Mouse (Mus musculus): ENCODE data around the gene Sema4c. TPM values are rescaled to one million over a fixed set of nuclear protein-coding genes. Genes with fewer than 3 reads are reported as not detected.

Gene Sema4c
- polyA plus RNA-seq, 1 experiment = 16.6 TPM

GRCm38 (mm10) chr1:36566425-36566824, 8.3 kb upstream of the Sema4c start:
- no peaks in the 10 kb centered on the region for H3K79me3 ChIP-seq (ENCODE audit: low read depth)
- H3K79me2 ChIP-seq (ENCODE audit: control insufficient read depth, insufficient read depth) = no peaks in the 10 kb centered on the region
- H3K27me3 ChIP-seq (ENCODE audit: control insufficient read depth, insufficient read depth, insufficient read length) = no peaks in the 10 kb centered on the region
- no peak overlapping the region for H3ac ChIP-seq (ENCODE audit: control insufficient read depth, insufficient read length, low read depth)
- H3K36me3 ChIP-seq (ENCODE audit: control insufficient read depth, insufficient read depth) = no peaks in the 10 kb centered on the region
- TF ChIP-seq USF1 (IDR thresholded peaks at IDR 0.05; ENCODE audit: low read depth) (no peak), MYOD1 (IDR thresholded peaks at IDR 0.05; ENCODE audit: control insufficient read depth, insufficient read length, low read depth) (no peak), MYOG (IDR thresholded peaks at IDR 0.05; ENCODE audit: control insufficient read depth, extremely low read depth, insufficient read length) (no peak), MAX (IDR thresholded peaks at IDR 0.05) (no peak), CEBPB (IDR thresholded peaks at IDR 0.05; ENCODE audit: low read depth) (no peak), CTCF (IDR thresholded peaks at IDR 0.05; ENCODE audit: control insufficient read depth, insufficient read depth, insufficient read length) (no peak)
- no peak overlapping the region for H3K4me3 ChIP-seq (ENCODE audit: insufficient read depth, poor library complexity, severe bottlenecking)

- TF ChIP-seq CEBPB (IDR thresholded peaks at IDR 0.05; ENCODE audit: low read depth) = no peak
- peak; percentile 74 for TF ChIP-seq MYOD1 (IDR thresholded peaks at IDR 0.05; ENCODE audit: control insufficient read depth, insufficient read length, low read depth)
- no peak for TF ChIP-seq MAX (IDR thresholded peaks at IDR 0.05)
- no peak for TF ChIP-seq FOSL1 (IDR thresholded peaks at IDR 0.05; ENCODE audit: insufficient read depth, low read length, poor library complexity, severe bottlenecking)
- no peak for TF ChIP-seq CTCF (IDR thresholded peaks at IDR 0.05; ENCODE audit: control insufficient read depth, insufficient read depth, insufficient read length)
- Histone ChIP-seq H3K4me3 (ENCODE audit: insufficient read depth, poor library complexity, severe bottlenecking) (no peak overlapping the region), H3K36me3 (ENCODE audit: control insufficient read depth, insufficient read depth) (no peaks in the 10 kb centered on the region), H3ac (ENCODE audit: control insufficient read depth, insufficient read length, low read depth) (no peak overlapping the region), H3K79me3 (ENCODE audit: low read depth) (no peaks in the 10 kb centered on the region), H3K27me3 (ENCODE audit: control insufficient read depth, insufficient read depth, insufficient read length) (no peaks in the 10 kb centered on the region), H3K79me2 (ENCODE audit: control insufficient read depth, insufficient read depth) (no peaks in the 10 kb centered on the region)
Measured at GRCm38 (mm10) chr1:36564101-36564500, 6.0 kb upstream of the Sema4c start.

DNA sequence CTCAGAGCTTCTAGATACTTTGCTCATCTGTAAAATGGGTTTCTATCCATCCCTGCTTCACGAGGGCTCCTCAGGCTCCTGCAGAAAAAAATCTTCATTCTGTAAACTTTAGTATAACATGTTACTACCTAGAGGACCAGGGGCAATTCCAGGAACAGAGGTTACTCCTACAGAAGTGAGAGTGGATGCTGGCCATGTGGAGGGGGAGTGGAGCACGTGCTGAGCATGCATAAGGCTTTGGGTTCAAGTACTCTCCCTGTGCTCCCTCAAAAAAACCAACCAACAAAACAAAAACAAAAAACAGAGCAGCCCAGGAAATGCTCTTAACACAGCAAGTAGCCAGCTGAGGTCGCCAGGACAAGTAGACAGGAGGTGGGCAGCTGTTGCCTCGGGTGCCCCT, 5.5 kb upstream of the Sema4c start:
- TF ChIP-seq USF1 (IDR thresholded peaks at IDR 0.05; ENCODE audit: low read depth) (no peak), MYOD1 (IDR thresholded peaks at IDR 0.05; ENCODE audit: control insufficient read depth, insufficient read length, low read depth) (no peak), CTCF (IDR thresholded peaks at IDR 0.05; ENCODE audit: control insufficient read depth, insufficient read depth, insufficient read length) (no peak), FOSL1 (IDR thresholded peaks at IDR 0.05; ENCODE audit: insufficient read depth, low read length, poor library complexity, severe bottlenecking) (no peak), CEBPB (IDR thresholded peaks at IDR 0.05; ENCODE audit: low read depth) (no peak), MYOG (IDR thresholded peaks at IDR 0.05; ENCODE audit: control insufficient read depth, extremely low read depth, insufficient read length) (no peak), MAX (IDR thresholded peaks at IDR 0.05) (no peak)

GRCm38 (mm10) chr1:36563197-36563596, 5.0 kb upstream of the Sema4c start:
- H3K4me3 ChIP-seq (ENCODE audit: insufficient read depth, poor library complexity, severe bottlenecking) = no peak overlapping the region
- H3K79me2 ChIP-seq (ENCODE audit: control insufficient read depth, insufficient read depth) = no peaks in the 10 kb centered on the region
- TF ChIP-seq FOSL1 (IDR thresholded peaks at IDR 0.05; ENCODE audit: insufficient read depth, low read length, poor library complexity, severe bottlenecking) (no peak), MYOD1 (IDR thresholded peaks at IDR 0.05; ENCODE audit: control insufficient read depth, insufficient read length, low read depth) (peak; percentile 74)
- no peaks in the 10 kb centered on the region for H3K27me3 ChIP-seq (ENCODE audit: control insufficient read depth, insufficient read depth, insufficient read length)
- no peaks in the 10 kb centered on the region for H3K36me3 ChIP-seq (ENCODE audit: control insufficient read depth, insufficient read depth)
- H3K79me3 ChIP-seq (ENCODE audit: low read depth) = no peaks in the 10 kb centered on the region
- peak overlapping the region; percentile 27 for H3ac ChIP-seq (ENCODE audit: control insufficient read depth, insufficient read length, low read depth)

More for the DNA sequence above, 5.5 kb upstream of the Sema4c start:
- Histone ChIP-seq H3K4me3 (ENCODE audit: insufficient read depth, poor library complexity, severe bottlenecking) (no peak overlapping the region), H3K36me3 (ENCODE audit: control insufficient read depth, insufficient read depth) (no peaks in the 10 kb centered on the region), H3K79me3 (ENCODE audit: low read depth) (no peaks in the 10 kb centered on the region), H3K27me3 (ENCODE audit: control insufficient read depth, insufficient read depth, insufficient read length) (no peaks in the 10 kb centered on the region), H3ac (ENCODE audit: control insufficient read depth, insufficient read length, low read depth) (no peak overlapping the region), H3K79me2 (ENCODE audit: control insufficient read depth, insufficient read depth) (no peaks in the 10 kb centered on the region)

- H3K79me3 ChIP-seq (ENCODE audit: low read depth) = no peaks in the 10 kb centered on the region
- no peaks in the 10 kb centered on the region for H3K79me2 ChIP-seq (ENCODE audit: control insufficient read depth, insufficient read depth)
- H3ac ChIP-seq (ENCODE audit: control insufficient read depth, insufficient read length, low read depth) = no peak overlapping the region
- H3K27me3 ChIP-seq (ENCODE audit: control insufficient read depth, insufficient read depth, insufficient read length) = no peaks in the 10 kb centered on the region
- no peaks in the 10 kb centered on the region for H3K36me3 ChIP-seq (ENCODE audit: control insufficient read depth, insufficient read depth)
- no peak overlapping the region for H3K4me3 ChIP-seq (ENCODE audit: insufficient read depth, poor library complexity, severe bottlenecking)
- TF ChIP-seq MYOD1 (IDR thresholded peaks at IDR 0.05; ENCODE audit: control insufficient read depth, insufficient read length, low read depth) = no peak
- no peak for TF ChIP-seq USF1 (IDR thresholded peaks at IDR 0.05; ENCODE audit: low read depth)
- TF ChIP-seq MYOG (IDR thresholded peaks at IDR 0.05; ENCODE audit: control insufficient read depth, extremely low read depth, insufficient read length) = no peak
- TF ChIP-seq FOSL1 (IDR thresholded peaks at IDR 0.05; ENCODE audit: insufficient read depth, low read length, poor library complexity, severe bottlenecking) = no peak
- no peak for TF ChIP-seq CTCF (IDR thresholded peaks at IDR 0.05; ENCODE audit: control insufficient read depth, insufficient read depth, insufficient read length)
- TF ChIP-seq CEBPB (IDR thresholded peaks at IDR 0.05; ENCODE audit: low read depth) = no peak
- no peak for TF ChIP-seq MAX (IDR thresholded peaks at IDR 0.05)
Measured at GRCm38 (mm10) chr1:36562388-36562787, 4.2 kb upstream of the Sema4c start.

- TF ChIP-seq USF1 (IDR thresholded peaks at IDR 0.05; ENCODE audit: low read depth) (no peak), FOSL1 (IDR thresholded peaks at IDR 0.05; ENCODE audit: insufficient read depth, low read length, poor library complexity, severe bottlenecking) (no peak), MAX (IDR thresholded peaks at IDR 0.05) (no peak), MYOG (IDR thresholded peaks at IDR 0.05; ENCODE audit: control insufficient read depth, extremely low read depth, insufficient read length) (no peak), MYOD1 (IDR thresholded peaks at IDR 0.05; ENCODE audit: control insufficient read depth, insufficient read length, low read depth) (no peak), CTCF (IDR thresholded peaks at IDR 0.05; ENCODE audit: control insufficient read depth, insufficient read depth, insufficient read length) (no peak), CEBPB (IDR thresholded peaks at IDR 0.05; ENCODE audit: low read depth) (no peak)
- Histone ChIP-seq H3K27me3 (ENCODE audit: control insufficient read depth, insufficient read depth, insufficient read length) (no peaks in the 10 kb centered on the region), H3K4me3 (ENCODE audit: insufficient read depth, poor library complexity, severe bottlenecking) (no peak overlapping the region), H3K79me2 (ENCODE audit: control insufficient read depth, insufficient read depth) (peaks cover 12% of the 10 kb centered on the region), H3ac (ENCODE audit: control insufficient read depth, insufficient read length, low read depth) (no peak overlapping the region), H3K36me3 (ENCODE audit: control insufficient read depth, insufficient read depth) (no peaks in the 10 kb centered on the region), H3K79me3 (ENCODE audit: low read depth) (peaks cover 6% of the 10 kb centered on the region)
Measured at GRCm38 (mm10) chr1:36560903-36561302, 2.8 kb upstream of the Sema4c start.
